Mouse (Mus musculus): ENCODE data around the gene Rps27. TPM values are rescaled to one million over a fixed set of nuclear protein-coding genes. Genes with fewer than 3 reads are reported as not detected.

Gene Rps27
- polyA plus RNA-seq, 1 experiment from 2014 or later: 1,965 TPM

GRCm38 (mm10) chr3:90250791-90251190, 37.3 kb upstream of the Rps27 start:
- H3K4me2 ChIP-seq: no peak overlapping the region
- H3K9ac ChIP-seq: no peak overlapping the region
- H3K27ac ChIP-seq: no peak overlapping the region
- no peak for ATAC-seq (ENCODE audit: insufficient number of reproducible peaks, insufficient read depth, low FRiP score, low TSS enrichment, low read depth)
- no peaks in the 10 kb centered on the region for H3K9me3 ChIP-seq
- H3K27me3 ChIP-seq: no peaks in the 10 kb centered on the region
- 83% methylated on average over 6 of the region's 6 CpGs for WGBS
- H3K4me3 ChIP-seq: no peak overlapping the region
- H3K36me3 ChIP-seq: peaks cover 25% of the 10 kb centered on the region
- H3K4me1 ChIP-seq: peaks cover 28% of the 10 kb centered on the region

- Histone ChIP-seq H3K4me1 (peaks cover 23% of the 10 kb centered on the region), H3K36me3 (peaks cover 25% of the 10 kb centered on the region), H3K27me3 (no peaks in the 10 kb centered on the region), H3K9ac (peak overlapping the region; percentile 89), H3K4me2 (peak overlapping the region; percentile 92), H3K9me3 (no peaks in the 10 kb centered on the region), H3K27ac (peak overlapping the region; percentile 93), H3K4me3 (peak overlapping the region; percentile 77)
- ATAC-seq (ENCODE audit: insufficient number of reproducible peaks, insufficient read depth, low FRiP score, low TSS enrichment, low read depth): no peak
- 7% methylated on average over 10 of the region's 10 CpGs for WGBS
Observed at GRCm38 (mm10) chr3:90248746-90249100, 35.3 kb upstream of the Rps27 start.

GRCm38 (mm10) chr3:90247960-90248745, 34.7 kb upstream of the Rps27 start, which contains the start of gene Slc39a1:
Gene Slc39a1, plus strand, starts transcription at chr3:90248172.
- Histone ChIP-seq H3K27me3 (no peaks in the 10 kb centered on the region), H3K4me3 (peak within 1 kb of the TSS; percentile 77), H3K9me3 (no peaks in the 10 kb centered on the region), H3K4me2 (peak within 1 kb of the TSS; percentile 92), H3K36me3 (peaks cover 25% of the 10 kb centered on the region), H3K27ac (peak within 1 kb of the TSS; percentile 93), H3K4me1 (peaks cover 29% of the 10 kb centered on the region), H3K9ac (peak within 1 kb of the TSS; percentile 89)
- WGBS: under 1% methylated on average over 41 of the region's 44 CpGs
- peak; percentile 91 for ATAC-seq (ENCODE audit: insufficient number of reproducible peaks, insufficient read depth, low FRiP score, low TSS enrichment, low read depth)

- Histone ChIP-seq H3K4me1 (peaks cover 34% of the 10 kb centered on the region), H3K36me3 (peaks cover 25% of the 10 kb centered on the region), H3K27ac (peak overlapping the region; percentile 93), H3K27me3 (no peaks in the 10 kb centered on the region), H3K9ac (peak overlapping the region; percentile 89), H3K4me2 (peak overlapping the region; percentile 92), H3K4me3 (peak overlapping the region; percentile 77), H3K9me3 (no peaks in the 10 kb centered on the region)
- ATAC-seq (ENCODE audit: insufficient number of reproducible peaks, insufficient read depth, low FRiP score, low TSS enrichment, low read depth): no peak
- WGBS: under 1% methylated on average over 3 of the region's 3 CpGs
Observed at GRCm38 (mm10) chr3:90247630-90247959, 34.1 kb upstream of the Rps27 start.

- H3K4me1 ChIP-seq: peaks cover 40% of the 10 kb centered on the region
- no peak overlapping the region for H3K9ac ChIP-seq
- peaks cover 11% of the 10 kb centered on the region for H3K36me3 ChIP-seq
- no peak overlapping the region for H3K4me2 ChIP-seq
- no peaks in the 10 kb centered on the region for H3K9me3 ChIP-seq
- H3K27me3 ChIP-seq: no peaks in the 10 kb centered on the region
- 60% methylated on average over 2 of the region's 2 CpGs for WGBS
- no peak for ATAC-seq (ENCODE audit: insufficient number of reproducible peaks, insufficient read depth, low FRiP score, low TSS enrichment, low read depth)
- H3K4me3 ChIP-seq: no peak overlapping the region
- H3K27ac ChIP-seq: no peak overlapping the region
Observed at GRCm38 (mm10) chr3:90245406-90245805, 32.0 kb upstream of the Rps27 start.

GRCm38 (mm10) chr3:90242984-90243775, 29.7 kb upstream of the Rps27 start, which contains the start of gene Creb3l4:
Gene Creb3l4, minus strand, starts transcription at chr3:90243512.
- H3K9me3 ChIP-seq: no peaks in the 10 kb centered on the region
- H3K27me3 ChIP-seq: no peaks in the 10 kb centered on the region
- H3K4me3 ChIP-seq: peak within 1 kb of the TSS; percentile 40
- no peaks in the 10 kb centered on the region for H3K36me3 ChIP-seq
- peaks cover 27% of the 10 kb centered on the region for H3K4me1 ChIP-seq
- H3K27ac ChIP-seq: peak within 1 kb of the TSS; percentile 91
- ATAC-seq (ENCODE audit: insufficient number of reproducible peaks, insufficient read depth, low FRiP score, low TSS enrichment, low read depth): peak; percentile 63
- H3K4me2 ChIP-seq: peak within 1 kb of the TSS; percentile 69
- WGBS: 2% methylated on average over 19 of the region's 19 CpGs
- peak within 1 kb of the TSS; percentile 60 for H3K9ac ChIP-seq

GRCm38 (mm10) chr3:90241669-90242358, 28.4 kb upstream of the Rps27 start:
- Histone ChIP-seq H3K27ac (no peak overlapping the region), H3K36me3 (0 out of 2 replicates have a peak, but pooled peaks cover 3% of the 10 kb centered on the region), H3K27me3 (no peaks in the 10 kb centered on the region), H3K4me3 (no peak overlapping the region), H3K4me2 (peak overlapping the region; percentile 69), H3K4me1 (peaks cover 22% of the 10 kb centered on the region), H3K9me3 (no peaks in the 10 kb centered on the region), H3K9ac (no peak overlapping the region)
- WGBS: 88% methylated on average over 10 of the region's 10 CpGs
- ATAC-seq (ENCODE audit: insufficient number of reproducible peaks, insufficient read depth, low FRiP score, low TSS enrichment, low read depth): no peak

GRCm38 (mm10) chr3:90241251-90241650, 27.8 kb upstream of the Rps27 start:
- ATAC-seq (ENCODE audit: insufficient number of reproducible peaks, insufficient read depth, low FRiP score, low TSS enrichment, low read depth): no peak
- no peak overlapping the region for H3K9ac ChIP-seq
- WGBS: 95% methylated on average over 2 of the region's 2 CpGs
- no peaks in the 10 kb centered on the region for H3K9me3 ChIP-seq
- no peak overlapping the region for H3K4me3 ChIP-seq
- H3K4me1 ChIP-seq: peaks cover 22% of the 10 kb centered on the region
- H3K4me2 ChIP-seq: no peak overlapping the region
- H3K36me3 ChIP-seq: peaks cover 7% of the 10 kb centered on the region
- H3K27me3 ChIP-seq: no peaks in the 10 kb centered on the region
- H3K27ac ChIP-seq: no peak overlapping the region

GRCm38 (mm10) chr3:90231507-90232333, 18.3 kb upstream of the Rps27 start, which contains the start of gene Jtb:
Gene Jtb, plus strand, starts transcription at chr3:90231597.
- H3K4me3 ChIP-seq: peak within 1 kb of the TSS; percentile 87
- ATAC-seq (ENCODE audit: insufficient number of reproducible peaks, insufficient read depth, low FRiP score, low TSS enrichment, low read depth): peak; percentile 94
- under 1% methylated on average over 61 of the region's 61 CpGs for WGBS
- H3K27ac ChIP-seq: peak within 1 kb of the TSS; percentile 88
- peak within 1 kb of the TSS; percentile 81 for H3K4me2 ChIP-seq
- H3K9ac ChIP-seq: peak within 1 kb of the TSS; percentile 89
- no peaks in the 10 kb centered on the region for H3K9me3 ChIP-seq
- no peaks in the 10 kb centered on the region for H3K27me3 ChIP-seq
- peaks cover 8% of the 10 kb centered on the region for H3K4me1 ChIP-seq
- H3K36me3 ChIP-seq: peaks cover 35% of the 10 kb centered on the region

- Histone ChIP-seq H3K4me2 (peak overlapping the region; percentile 81), H3K27ac (no peak overlapping the region; the same call in 1 of the 2 replicates), H3K36me3 (peaks cover 32% of the 10 kb centered on the region), H3K4me1 (peaks cover 8% of the 10 kb centered on the region), H3K27me3 (no peaks in the 10 kb centered on the region), H3K9me3 (no peaks in the 10 kb centered on the region), H3K9ac (peak overlapping the region; percentile 89), H3K4me3 (peak overlapping the region; percentile 87)
- WGBS: 14% methylated on average over 8 of the region's 8 CpGs
- no peak for ATAC-seq (ENCODE audit: insufficient number of reproducible peaks, insufficient read depth, low FRiP score, low TSS enrichment, low read depth)
Observed at GRCm38 (mm10) chr3:90231075-90231474, 17.6 kb upstream of the Rps27 start.

- WGBS: 83% methylated on average over 10 of the region's 10 CpGs
- Histone ChIP-seq H3K9me3 (no peaks in the 10 kb centered on the region), H3K9ac (no peak overlapping the region), H3K27ac (no peak overlapping the region), H3K4me3 (no peak overlapping the region), H3K36me3 (peaks cover 32% of the 10 kb centered on the region), H3K27me3 (no peaks in the 10 kb centered on the region), H3K4me1 (peaks cover 11% of the 10 kb centered on the region), H3K4me2 (no peak overlapping the region)
- no peak for ATAC-seq (ENCODE audit: insufficient number of reproducible peaks, insufficient read depth, low FRiP score, low TSS enrichment, low read depth)
Observed at GRCm38 (mm10) chr3:90224331-90224730, 10.9 kb upstream of the Rps27 start.

Data from embryonic facial prominence, embryonic 13.5 days (tissue).